Mouse (Mus musculus) hindbrain, embryonic 11.5 days (tissue): ENCODE measurements around the gene Inpp4b. TPM values are rescaled to one million over a fixed set of nuclear protein-coding genes. Genes with fewer than 3 reads are reported as not detected.

Experiments
- ATAC-seq: fragments of 200-750 bp; cut with Nextera tagmentation; 2 replicates; pipeline ENCODE4 v1.8.0; 2017; ENCODE audit warnings: mild to moderate bottlenecking, moderate TSS enrichment, moderate library complexity; ENCODE audit not compliant: low FRiP score
- DNase-seq: peaks from one replicate; pipeline ENCODE4 v3.0.0-alpha.2; 2015; ENCODE audit warnings: low spot score
- H3K27ac ChIP-seq: fragments of 300-500 bp; sonication (generic); 2 replicates; pipeline ENCODE4 v1.5.1; 2014; ENCODE audit warnings: mild to moderate bottlenecking, low read depth, low read length
- H3K27me3 ChIP-seq: fragments of 300-500 bp; sonication (generic); 2 replicates; pipeline ENCODE4 v1.6.1; 2014; ENCODE audit warnings: mild to moderate bottlenecking, low read length, moderate library complexity, mixed read lengths; ENCODE audit not compliant: control insufficient read depth, insufficient read depth
- H3K36me3 ChIP-seq: fragments of 300-500 bp; sonication (generic); 2 replicates; pipeline ENCODE4 v1.6.1; 2014; ENCODE audit warnings: mild to moderate bottlenecking, low read length, moderate library complexity, mixed read lengths; ENCODE audit not compliant: control insufficient read depth, insufficient read depth
- H3K4me1 ChIP-seq: fragments of 300-500 bp; sonication (generic); replicated peaks from 2 replicates; pipeline ENCODE4 v1.6.1; 2014; ENCODE audit warnings: low read length, mixed read lengths; ENCODE audit not compliant: control insufficient read depth, insufficient read depth
- H3K4me2 ChIP-seq: fragments of 300-500 bp; sonication (generic); replicated peaks from 2 replicates; pipeline ENCODE4 v1.6.1; 2014; ENCODE audit warnings: mild to moderate bottlenecking, low read depth, low read length
- H3K4me3 ChIP-seq: fragments of 300-500 bp; sonication (generic); 2 replicates; pipeline ENCODE4 v1.5.1; 2014; ENCODE audit warnings: low read depth, low read length
- H3K9ac ChIP-seq: fragments of 300-500 bp; sonication (generic); 2 replicates; pipeline ENCODE4 v1.6.1; 2014; ENCODE audit warnings: low read depth, low read length
- H3K9me3 ChIP-seq: fragments of 300-500 bp; sonication (generic); 2 replicates; pipeline ENCODE4 v1.6.1; 2016; ENCODE audit warnings: low read length; ENCODE audit not compliant: control insufficient read depth
- WGBS: fragments of 180-500 bp; shearing (Covaris S2); extraction: QIAGEN DNeasy Blood & Tissue Kit; methylation state at CpG from one replicate; pipeline ENCODE4 v1.1.7; 2014; 5-methylcytosine and 5-hydroxymethylcytosine counted together
- polyA plus RNA-seq: library from polyadenylated mRNA; unstranded; fragments of >200 nt; fragmentation: Nextera tagmentation; extraction: Ambion mirVana; gene quantifications from 2 replicates; pipeline ENCODE4 v1.2.1, GENCODE M21; 2014

Inpp4b gene
- polyA plus RNA-seq, 1 experiment from 2014 or later = 7.0 TPM

DNA sequence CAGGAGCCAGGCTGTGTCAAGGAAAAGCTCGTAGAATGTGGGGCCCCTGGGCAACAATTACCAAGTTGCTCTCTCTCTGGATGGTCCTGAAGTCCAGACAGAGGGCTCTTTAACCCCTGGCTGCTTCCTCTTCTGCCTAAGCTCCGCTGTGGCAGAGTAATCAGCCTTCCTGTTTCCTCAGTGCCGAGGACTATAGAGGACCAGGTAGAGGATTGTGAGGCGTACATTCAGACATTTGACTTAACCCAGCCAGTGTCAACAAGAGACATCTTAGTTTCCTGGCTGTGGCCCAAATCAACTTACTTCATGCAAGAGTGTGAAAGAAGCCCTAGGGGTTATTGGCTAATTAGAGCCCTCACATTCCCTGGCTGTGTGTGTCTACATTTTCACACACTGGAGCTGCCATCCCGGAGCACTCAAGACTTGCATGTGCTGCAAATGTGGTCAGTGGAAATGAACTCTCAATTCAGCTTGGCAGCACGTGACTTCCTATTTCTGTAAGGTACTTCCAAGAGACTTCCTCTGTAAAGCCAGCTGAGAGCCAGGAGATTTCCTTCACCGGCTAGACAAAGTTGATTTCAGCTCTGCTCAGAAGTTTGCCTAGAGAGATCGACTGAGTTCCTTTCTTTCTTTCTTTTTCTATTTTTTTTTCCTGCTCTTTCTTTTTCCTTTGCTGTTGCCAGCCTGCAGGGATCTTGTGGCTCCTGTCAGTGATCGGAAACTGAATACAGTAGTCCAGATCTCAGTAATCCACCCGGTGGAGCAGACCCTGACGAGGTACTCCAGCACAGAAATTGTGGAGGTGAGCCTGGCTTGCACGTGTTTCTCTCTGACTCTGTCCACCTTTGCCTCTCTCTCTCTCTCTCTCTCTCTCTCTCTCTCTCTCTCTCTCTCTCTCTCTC is 425.3 kb downstream of the Inpp4b start:
- peak; percentile 32 for DNase-seq
- Histone ChIP-seq H3K27me3 (no peaks in the 10 kb centered on the region), H3K4me2 (no peak overlapping the region), H3K9me3 (no peaks in the 10 kb centered on the region), H3K36me3 (no peaks in the 10 kb centered on the region), H3K4me1 (no peaks in the 10 kb centered on the region), H3K27ac (no peak overlapping the region; the same call in 1 of the 2 replicates), H3K4me3 (no peak overlapping the region), H3K9ac (no peak overlapping the region)
- WGBS = 30% methylated on average over 12 of the region's 12 CpGs
- ATAC-seq = 0 out of 2 replicates have a peak, but pooled peaks have one; percentile 43

GRCm38 (mm10) chr8:81768313-81768675 is 425.9 kb downstream of the Inpp4b start:
- Histone ChIP-seq H3K36me3 (no peaks in the 10 kb centered on the region), H3K27ac (no peak overlapping the region), H3K4me2 (no peak overlapping the region), H3K4me3 (no peak overlapping the region), H3K4me1 (no peaks in the 10 kb centered on the region), H3K27me3 (no peaks in the 10 kb centered on the region), H3K9me3 (no peaks in the 10 kb centered on the region), H3K9ac (no peak overlapping the region)
- DNase-seq (peak; percentile 44), ATAC-seq (0 out of 2 replicates have a peak, but pooled peaks have one; percentile 63)
- 46% methylated on average over 2 of the region's 2 CpGs for WGBS

DNA sequence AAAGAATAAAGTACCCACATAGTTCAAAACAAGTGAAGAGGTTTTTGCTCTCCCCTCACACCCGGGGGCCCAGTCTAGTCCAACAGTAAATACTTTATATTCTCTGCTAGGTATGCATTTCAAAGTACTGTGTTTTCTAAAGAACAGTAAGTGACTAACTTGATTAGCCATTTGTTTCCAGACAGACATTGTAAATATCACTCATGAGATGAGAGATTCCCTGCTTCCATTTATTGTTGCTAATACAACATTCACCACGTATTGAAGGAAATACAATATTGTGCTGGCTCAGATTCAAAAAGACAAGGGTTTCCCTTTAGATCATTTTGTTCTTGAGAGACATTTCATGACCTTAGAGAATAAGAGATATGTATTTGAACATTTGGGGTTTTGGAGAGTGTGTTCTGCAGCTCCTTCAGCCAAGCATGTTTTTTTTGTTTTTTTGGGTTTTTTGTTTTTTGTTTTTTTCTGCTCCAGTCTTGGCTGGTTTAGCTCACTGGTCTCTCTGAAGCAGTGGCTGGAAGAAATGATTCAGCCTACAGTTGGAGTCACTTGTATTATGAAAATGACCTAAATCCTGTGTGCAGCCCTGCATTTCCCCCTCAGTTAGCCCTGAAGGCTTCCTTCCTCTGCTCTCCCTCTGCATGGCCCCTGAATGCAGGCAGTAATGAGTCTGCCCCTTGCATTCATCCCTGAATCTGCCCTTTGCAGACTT is 426.5 kb downstream of the Inpp4b start:
- Histone ChIP-seq H3K4me3 (no peak overlapping the region), H3K27ac (no peak overlapping the region), H3K9ac (no peak overlapping the region), H3K36me3 (no peaks in the 10 kb centered on the region), H3K27me3 (no peaks in the 10 kb centered on the region), H3K4me1 (no peaks in the 10 kb centered on the region), H3K4me2 (no peak overlapping the region), H3K9me3 (no peaks in the 10 kb centered on the region)
- 67% methylated on average over 2 of the region's 2 CpGs for WGBS
- ATAC-seq = no peak
- DNase-seq = no peak

DNA sequence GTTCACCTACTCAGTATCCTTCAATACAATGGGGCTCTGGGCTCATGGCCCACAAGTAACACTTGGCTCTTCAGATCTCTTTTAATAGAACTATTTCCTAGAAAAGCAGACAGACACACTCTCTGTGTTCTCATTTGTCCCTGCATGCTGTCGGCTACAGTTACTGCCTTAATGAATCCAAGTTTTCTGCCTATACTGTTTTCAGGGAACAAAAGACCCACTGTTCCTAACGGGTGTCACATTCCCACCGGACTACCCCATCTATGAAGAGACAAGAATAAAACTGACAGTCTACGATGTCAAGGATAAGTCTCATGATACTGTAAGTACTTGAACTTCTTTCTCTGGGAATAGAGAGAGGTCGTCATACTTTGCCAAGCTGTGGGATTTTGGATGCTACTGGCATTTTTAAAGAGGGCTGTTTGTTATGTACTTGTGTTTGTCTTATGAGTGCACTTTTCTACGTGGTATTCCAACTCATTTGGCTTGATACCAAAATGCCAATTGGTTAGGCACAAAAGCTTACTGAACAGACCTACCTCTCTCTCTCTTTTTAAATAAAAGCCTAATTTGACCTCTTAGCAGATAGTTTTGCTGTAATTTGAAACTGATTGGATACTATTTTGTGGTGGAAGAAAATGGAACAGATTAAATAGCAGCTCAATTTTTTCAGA is 428.4 kb downstream of the Inpp4b start:
- Histone ChIP-seq H3K9me3 (no peaks in the 10 kb centered on the region), H3K4me1 (no peaks in the 10 kb centered on the region), H3K4me2 (no peak overlapping the region), H3K27me3 (no peaks in the 10 kb centered on the region), H3K36me3 (no peaks in the 10 kb centered on the region), H3K9ac (no peak overlapping the region), H3K4me3 (no peak overlapping the region), H3K27ac (no peak overlapping the region)
- DNase-seq (no peak), ATAC-seq (no peak)
- WGBS = 69% methylated on average over 6 of the region's 6 CpGs

DNA sequence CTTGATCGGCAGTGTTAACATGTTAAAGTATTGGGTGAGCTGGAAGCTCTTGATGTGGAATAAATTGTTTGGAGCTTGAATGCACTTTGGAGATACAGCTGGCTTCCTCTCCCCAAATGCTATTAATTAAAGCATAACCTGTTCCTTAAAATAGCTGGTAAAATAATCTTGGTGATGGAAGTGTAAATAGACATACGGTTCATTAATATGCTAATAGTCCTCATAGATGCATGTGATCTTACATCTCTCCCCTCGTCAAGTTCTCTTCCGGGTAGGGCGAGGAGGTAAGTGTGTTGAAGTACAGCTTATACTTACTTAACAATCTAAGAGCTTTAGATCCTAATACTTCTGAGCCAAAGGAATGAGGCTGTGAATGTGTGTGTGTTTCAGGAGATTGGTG is 430.5 kb downstream of the Inpp4b start:
- WGBS = 90% methylated on average over 5 of the region's 5 CpGs
- H3K36me3 ChIP-seq = no peaks in the 10 kb centered on the region
- no peak for ATAC-seq

GRCm38 (mm10) chr8:81773305-81773965 is 431.1 kb downstream of the Inpp4b start:
- Histone ChIP-seq H3K4me2 (no peak overlapping the region), H3K27ac (no peak overlapping the region), H3K4me3 (no peak overlapping the region), H3K36me3 (no peaks in the 10 kb centered on the region), H3K4me1 (no peaks in the 10 kb centered on the region), H3K9me3 (no peaks in the 10 kb centered on the region), H3K27me3 (no peaks in the 10 kb centered on the region), H3K9ac (no peak overlapping the region)
- 87% methylated on average over 9 of the region's 9 CpGs for WGBS
- no peak for DNase-seq
- ATAC-seq = no peak

More for the DNA sequence above, 430.5 kb downstream of the Inpp4b start:
- no peaks in the 10 kb centered on the region for H3K4me1 ChIP-seq
- no peak for DNase-seq
- H3K9ac ChIP-seq = no peak overlapping the region
- no peak overlapping the region for H3K4me2 ChIP-seq
- H3K27ac ChIP-seq = no peak overlapping the region
- no peaks in the 10 kb centered on the region for H3K27me3 ChIP-seq
- no peaks in the 10 kb centered on the region for H3K9me3 ChIP-seq
- no peak overlapping the region for H3K4me3 ChIP-seq

- no peaks in the 10 kb centered on the region for H3K9me3 ChIP-seq
- no peak overlapping the region for H3K4me3 ChIP-seq
- 90% methylated on average over 4 of the region's 4 CpGs for WGBS
- ATAC-seq (no peak), DNase-seq (no peak)
- no peaks in the 10 kb centered on the region for H3K36me3 ChIP-seq
- H3K4me1 ChIP-seq = no peaks in the 10 kb centered on the region
- H3K27me3 ChIP-seq = no peaks in the 10 kb centered on the region
- no peak overlapping the region for H3K9ac ChIP-seq
- no peak overlapping the region for H3K27ac ChIP-seq
- no peak overlapping the region for H3K4me2 ChIP-seq
Observed at GRCm38 (mm10) chr8:81774010-81774409, 431.7 kb downstream of the Inpp4b start.

GRCm38 (mm10) chr8:81774454-81774853 is 432.1 kb downstream of the Inpp4b start:
- no peaks in the 10 kb centered on the region for H3K4me1 ChIP-seq
- no peaks in the 10 kb centered on the region for H3K9me3 ChIP-seq
- H3K36me3 ChIP-seq = no peaks in the 10 kb centered on the region
- ATAC-seq = no peak
- H3K4me3 ChIP-seq = no peak overlapping the region
- H3K27ac ChIP-seq = no peak overlapping the region
- DNase-seq = no peak
- H3K9ac ChIP-seq = no peak overlapping the region
- WGBS = 88% methylated on average over 1 of the region's 1 CpGs
- no peak overlapping the region for H3K4me2 ChIP-seq
- no peaks in the 10 kb centered on the region for H3K27me3 ChIP-seq
